Mouse (Mus musculus) lung, adult 2 months (tissue): ENCODE measurements around the gene Sdr42e1. TPM values are rescaled to one million over a fixed set of nuclear protein-coding genes. Genes with fewer than 3 reads are reported as not detected.
A peak's percentile ranks its signal among the peaks of the same experiment; 100 is the strongest.

Experiments
- DNase-seq: peaks from one replicate; pipeline ENCODE4 v3.0.0; 2022
- H3K4me1 ChIP-seq: fragments of 200-500 bp; 2 replicates; pipeline ENCODE4 v1.6.1; 2011; ENCODE audit warnings: low read length; ENCODE audit not compliant: control insufficient read depth, insufficient read depth
- H3K4me3 ChIP-seq: fragments of 200-500 bp; replicated peaks from 2 replicates; pipeline ENCODE3; 2011; ENCODE audit warnings: low read depth, mild to moderate bottlenecking, control low read depth, low read length; ENCODE audit errors: extremely low read depth
- CTCF ChIP-seq: fragments of 200-500 bp; IDR thresholded peaks from 2 replicates; pipeline ENCODE4 v1.5.1; 2011; ENCODE audit warnings: mild to moderate bottlenecking, low read length, control low read depth; ENCODE audit not compliant: insufficient read depth
- POLR2A ChIP-seq: fragments of 200-500 bp; IDR thresholded peaks from 2 replicates; pipeline ENCODE4 v1.6.1; 2011; ENCODE audit warnings: low read depth, mild to moderate bottlenecking, control low read depth, low read length, borderline replicate concordance; ENCODE audit errors: extremely low read depth
- WGBS: fragments of 180-500 bp; shearing (Covaris S2); methylation state at CpG from one replicate; pipeline ENCODE4 v1.1.7; 2018; 5-methylcytosine and 5-hydroxymethylcytosine counted together
- polyA plus RNA-seq: library from polyadenylated mRNA; depleted of rRNA; stranded (reverse); fragments of >200 nt; gene quantifications from 2 replicates; pipeline ENCODE4 v1.2.3, GENCODE M21; 2012; rRNA removed

The Sdr42e1 gene
- polyA plus RNA-seq, result 3.8 and 12.5 TPM in 2 replicates

GRCm38 (mm10) chr8:117673430-117673830, at the start of gene Sdr42e1:
TSS of gene Sdr42e1 (minus strand) at chr8:117673689.
- TF ChIP-seq POLR2A (no peak), CTCF (no peak)
- H3K4me1 ChIP-seq, result no peaks in the 10 kb centered on the region
- WGBS, result 7% methylated on average over 17 of the region's 17 CpGs
- DNase-seq, result peak; percentile 40
- H3K4me3 ChIP-seq, result peak within 1 kb of the TSS; percentile 90

DNA sequence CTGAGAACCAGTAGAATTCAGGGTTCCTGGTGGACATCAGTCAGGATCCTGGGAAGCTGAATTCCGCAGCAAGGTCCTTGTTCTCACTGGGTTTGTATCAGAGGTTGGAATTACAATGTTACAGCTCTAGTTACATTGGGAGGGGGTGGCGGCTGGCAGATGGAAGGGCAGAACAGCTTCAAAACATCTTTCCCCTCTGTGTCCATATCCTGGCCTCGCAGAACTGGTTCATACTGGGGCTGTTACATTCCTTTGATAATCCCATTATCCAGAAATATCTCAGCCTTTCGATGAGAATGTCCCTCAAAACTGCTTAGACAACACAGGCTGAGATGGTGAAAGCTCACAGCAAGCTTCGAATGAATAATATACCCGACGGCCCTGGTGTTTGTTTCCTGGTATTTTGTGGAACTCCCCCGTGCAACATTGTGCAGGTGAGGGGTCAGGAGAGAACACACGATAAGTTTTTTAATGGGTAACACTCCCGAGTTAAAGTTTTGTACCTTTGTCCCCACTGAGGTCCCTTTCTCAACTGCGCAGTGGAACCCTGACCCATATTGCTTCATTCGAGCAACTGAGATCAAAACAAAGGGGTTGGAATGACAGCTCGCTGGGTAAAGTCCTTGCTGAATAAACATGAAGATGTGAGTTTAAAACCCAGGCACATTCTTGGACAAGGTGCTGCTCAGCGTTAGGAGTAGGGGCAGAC, 44.8 kb upstream of the Sdr42e1 start:
- DNase-seq, result no peak
- WGBS, result 65% methylated on average over 14 of the region's 14 CpGs
- no peak overlapping the region for H3K4me3 ChIP-seq
- no peak for TF ChIP-seq CTCF
- TF ChIP-seq POLR2A, result no peak
- no peaks in the 10 kb centered on the region for H3K4me1 ChIP-seq

DNA sequence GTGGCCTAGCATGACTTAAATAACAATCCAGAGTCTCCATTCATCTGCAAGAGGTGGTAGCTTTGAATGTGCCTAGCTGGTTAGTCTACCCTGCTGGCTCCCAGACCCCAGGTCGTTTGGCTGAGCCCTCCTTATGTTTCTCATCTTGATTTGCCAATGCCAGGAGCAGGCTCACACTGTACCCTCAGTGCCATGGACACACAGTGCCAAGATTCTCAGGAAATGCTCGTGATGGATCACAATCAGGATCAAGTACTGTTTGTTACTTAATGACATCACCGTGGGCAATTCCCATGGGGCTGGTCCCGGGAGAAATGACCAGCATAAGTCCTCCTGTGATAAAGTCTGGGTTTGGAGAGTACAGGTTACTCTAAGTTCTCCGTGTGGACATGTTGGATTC, 42.4 kb upstream of the Sdr42e1 start:
- H3K4me1 ChIP-seq, result no peaks in the 10 kb centered on the region
- TF ChIP-seq POLR2A (no peak), CTCF (no peak)

GRCm38 (mm10) chr8:117714604-117715003, 41.1 kb upstream of the Sdr42e1 start:
- DNase-seq, result peak; percentile 14
- 74% methylated on average over 5 of the region's 5 CpGs for WGBS

More for the DNA sequence above, 42.4 kb upstream of the Sdr42e1 start:
- no peak for DNase-seq
- 59% methylated on average over 5 of the region's 5 CpGs for WGBS
- H3K4me3 ChIP-seq, result no peak overlapping the region

DNA sequence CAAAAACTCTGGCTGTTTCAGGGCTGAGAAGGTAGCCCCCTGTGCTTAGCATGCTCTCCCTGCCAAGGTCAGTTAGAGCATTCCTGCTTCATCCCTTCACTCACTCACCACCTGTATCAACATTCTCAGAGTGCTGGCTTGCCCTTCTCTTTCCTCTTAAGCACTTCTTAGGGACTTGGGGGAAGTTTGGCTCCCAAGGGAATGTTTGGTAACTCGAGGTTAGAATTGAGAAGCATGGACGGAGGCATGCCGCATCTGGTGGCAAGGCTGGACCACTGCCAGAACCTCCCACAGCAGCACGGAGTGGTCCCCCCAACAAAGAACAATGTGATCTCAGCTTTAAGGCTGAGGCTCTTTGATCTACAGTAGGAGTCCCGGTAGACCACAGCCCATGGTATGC, 38.7 kb upstream of the Sdr42e1 start:
- TF ChIP-seq CTCF (no peak), POLR2A (no peak)
- 41% methylated on average over 5 of the region's 5 CpGs for WGBS
- no peak for DNase-seq

More at GRCm38 (mm10) chr8:117714604-117715003, 41.1 kb upstream of the Sdr42e1 start:
- no peaks in the 10 kb centered on the region for H3K4me1 ChIP-seq
- no peak overlapping the region for H3K4me3 ChIP-seq
- TF ChIP-seq POLR2A, result no peak
- no peak for TF ChIP-seq CTCF

DNA sequence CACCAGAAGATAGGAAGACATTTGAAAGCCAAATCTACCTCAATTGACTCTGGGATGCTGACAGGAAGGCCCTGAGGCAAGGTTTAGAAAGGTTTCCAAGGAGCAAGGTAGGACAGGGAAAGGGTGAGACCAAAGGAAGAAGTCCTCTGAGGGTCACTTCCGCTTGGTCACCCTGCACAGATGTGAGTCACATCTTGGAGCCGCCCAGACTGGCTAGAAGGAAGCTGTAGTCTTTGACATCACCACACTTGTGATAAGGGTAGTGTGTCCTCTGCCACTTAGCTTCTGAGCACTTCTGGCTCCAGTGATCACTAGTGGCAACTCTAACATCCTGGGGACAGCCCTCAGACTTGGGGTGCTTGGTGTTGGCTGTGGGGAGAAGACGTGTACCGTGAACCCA, 32.7 kb upstream of the Sdr42e1 start:
- H3K4me3 ChIP-seq, result no peak overlapping the region
- DNase-seq, result no peak
- TF ChIP-seq POLR2A (no peak), CTCF (no peak)
- 76% methylated on average over 4 of the region's 4 CpGs for WGBS
- no peaks in the 10 kb centered on the region for H3K4me1 ChIP-seq

More for the DNA sequence above, 38.7 kb upstream of the Sdr42e1 start:
- Histone ChIP-seq H3K4me3 (no peak overlapping the region), H3K4me1 (no peaks in the 10 kb centered on the region)

GRCm38 (mm10) chr8:117702701-117703100, 29.2 kb upstream of the Sdr42e1 start:
- no peak for DNase-seq
- whole genome bisulfite sequencing, result 62% methylated on average over 10 of the region's 10 CpGs
- no peaks in the 10 kb centered on the region for H3K4me1 ChIP-seq
- H3K4me3 ChIP-seq, result no peak overlapping the region
- TF ChIP-seq POLR2A, result no peak

DNA sequence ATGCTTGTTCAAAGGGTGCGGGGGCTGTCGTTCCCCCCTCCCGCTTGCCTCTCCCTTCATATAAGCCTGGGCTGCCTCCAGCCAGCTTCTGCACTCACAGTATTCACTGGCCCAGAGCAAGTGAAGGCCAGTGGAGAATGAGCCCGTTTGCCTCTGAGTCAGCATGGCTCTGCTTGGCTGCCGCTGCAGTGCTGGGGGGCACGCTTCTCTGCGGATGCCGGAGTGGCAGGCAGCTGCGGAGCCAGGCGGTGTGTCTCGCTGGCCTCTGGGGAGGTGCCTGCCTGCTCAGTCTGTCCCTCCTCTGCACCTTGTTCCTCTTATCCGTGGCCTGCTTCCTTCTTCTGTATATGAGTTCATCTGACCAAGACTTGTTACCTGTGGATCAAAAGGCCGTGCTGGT, 28.4 kb upstream of the Sdr42e1 start, which contains the start of gene Hsd17b2:
Gene Hsd17b2 (plus strand): TSS at position 46 of the 400 bp plus-strand sequence.
- TF ChIP-seq CTCF, result no peak
- TF ChIP-seq POLR2A, result no peak
- 46% methylated on average over 13 of the region's 13 CpGs for WGBS
- H3K4me1 ChIP-seq, result no peaks in the 10 kb centered on the region
- DNase-seq, result no peak
- no peak within 1 kb of the TSS for H3K4me3 ChIP-seq

DNA sequence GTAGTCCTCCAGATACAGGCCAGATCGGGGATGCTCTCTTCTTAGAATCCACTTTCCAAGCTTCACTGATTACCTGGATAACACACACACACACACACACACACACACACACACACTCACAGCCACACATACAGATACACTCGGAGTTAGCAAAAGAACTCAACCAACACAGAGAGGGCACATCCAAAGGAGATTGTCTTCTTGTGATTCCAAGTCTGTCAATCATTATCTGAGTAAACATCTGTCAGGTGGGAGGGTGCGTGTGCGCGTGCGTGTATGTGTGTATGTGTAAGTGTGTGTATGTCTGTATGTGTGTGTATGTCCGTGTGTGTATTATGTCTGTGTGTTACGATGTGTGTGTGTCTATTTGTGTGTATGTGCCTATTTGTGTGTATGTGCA, 27.8 kb upstream of the Sdr42e1 start:
- no peak overlapping the region for H3K4me3 ChIP-seq
- WGBS, result 91% methylated on average over 8 of the region's 8 CpGs
- TF ChIP-seq POLR2A (no peak), CTCF (no peak)
- DNase-seq, result no peak
- no peaks in the 10 kb centered on the region for H3K4me1 ChIP-seq

GRCm38 (mm10) chr8:117700699-117701098, 27.2 kb upstream of the Sdr42e1 start:
- H3K4me3 ChIP-seq, result no peak overlapping the region
- H3K4me1 ChIP-seq, result no peaks in the 10 kb centered on the region
- 71% methylated on average over 8 of the region's 8 CpGs for WGBS
- TF ChIP-seq POLR2A (no peak), CTCF (no peak)
- no peak for DNase-seq

DNA sequence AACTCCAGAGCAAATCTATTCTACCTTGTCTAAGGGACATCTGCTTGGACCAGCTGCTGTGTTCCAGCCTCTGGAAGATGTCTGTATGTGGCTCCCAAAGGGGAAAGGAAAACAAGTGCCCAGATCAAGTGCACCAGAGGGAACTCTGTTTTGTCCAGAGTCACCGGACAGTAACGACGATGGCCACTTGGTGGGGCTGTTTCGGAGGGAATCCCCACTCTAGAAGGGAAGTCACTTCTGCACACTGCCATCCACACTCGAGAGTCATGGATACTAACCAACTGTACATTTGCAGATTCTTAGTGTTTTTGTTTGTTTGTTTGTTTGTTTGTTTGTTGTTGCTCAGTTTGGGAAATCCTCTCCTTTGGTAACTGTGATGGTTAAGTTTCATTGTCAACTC, 23.8 kb upstream of the Sdr42e1 start:
- Histone ChIP-seq H3K4me1 (no peaks in the 10 kb centered on the region), H3K4me3 (no peak overlapping the region)
- TF ChIP-seq CTCF (peak; percentile 67), POLR2A (no peak)
- WGBS, result 34% methylated on average over 5 of the region's 5 CpGs
- DNase-seq, result peak; percentile 32
